Mouse (Mus musculus) heart, adult 2 months (tissue): ENCODE data around the gene 0610009B22Rik.

Experiments used
- CTCF ChIP-seq: fragments of 200-600 bp; IDR thresholded peaks from 2 replicates; pipeline ENCODE4 v1.8.1; 2022; ENCODE audit warnings: antibody characterized with exemption, mild to moderate bottlenecking, moderate library complexity
- POLR2A ChIP-seq: fragments of 200-500 bp; IDR thresholded peaks from 2 replicates; pipeline ENCODE4 v1.6.1; 2011; ENCODE audit warnings: mild to moderate bottlenecking, low read depth, low read length, control low read depth; ENCODE audit not compliant: insufficient read depth

DNA sequence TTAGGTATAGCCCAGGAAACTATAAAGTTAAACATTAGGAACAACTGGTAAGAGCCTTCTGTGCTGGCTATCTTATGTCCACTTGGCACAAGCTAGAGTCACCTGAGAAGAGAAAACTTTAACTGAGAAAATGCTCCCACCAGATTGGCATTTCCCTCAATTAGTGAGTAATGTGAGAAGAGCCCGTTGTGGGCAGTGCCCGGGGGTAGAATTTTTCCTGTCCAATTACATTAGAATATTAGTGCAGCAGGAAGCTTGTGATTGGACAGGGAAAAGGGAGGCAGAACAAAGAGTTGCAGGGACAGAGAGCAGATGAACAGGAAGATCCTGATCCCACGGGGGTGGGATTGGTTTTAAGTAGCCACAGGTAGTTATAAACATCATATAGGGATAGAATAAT is 14.2 kb upstream of the 0610009B22Rik start:
- TF ChIP-seq CTCF (no peak), POLR2A (no peak)
